Mouse (Mus musculus): ENCODE measurements around the gene Foxp1.

DNA sequence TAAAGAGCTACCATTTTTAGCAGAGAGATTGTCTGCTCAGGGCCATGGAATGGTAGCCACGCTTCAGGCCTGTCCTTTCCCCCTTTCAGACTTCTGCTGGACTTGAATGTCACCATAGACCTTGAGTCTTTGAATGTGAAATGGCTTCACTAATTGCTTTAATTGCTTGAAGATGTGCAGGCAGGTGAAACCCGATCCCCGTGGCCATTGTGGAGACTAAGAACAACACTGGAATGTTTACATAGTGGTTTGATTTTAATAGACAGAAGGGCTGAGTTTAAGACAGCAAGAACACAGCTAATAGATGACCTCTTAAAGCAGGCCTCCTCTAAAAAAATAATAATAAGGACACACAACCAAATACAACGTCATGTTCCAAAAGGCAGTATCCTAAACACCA, 422.7 kb downstream of the Foxp1 start:
- TF ChIP-seq POLR2A (IDR thresholded peaks at IDR 0.05; ENCODE audit: control insufficient read depth, extremely low read depth, insufficient read depth, low read length, poor library complexity) (no peak), CTCF (IDR thresholded peaks at IDR 0.05; ENCODE audit: borderline replicate concordance, control insufficient read depth, extremely low read depth, insufficient read depth, low read length, poor library complexity) (no peak)
